Mouse (Mus musculus): ENCODE measurements around the gene Tceal6.
"Not testable (repeated sequence)": the region's sequence is repeated elsewhere in the genome, so short reads cannot be mapped to it uniquely, and the experiment has no call there.

The Tceal6 gene

DNA sequence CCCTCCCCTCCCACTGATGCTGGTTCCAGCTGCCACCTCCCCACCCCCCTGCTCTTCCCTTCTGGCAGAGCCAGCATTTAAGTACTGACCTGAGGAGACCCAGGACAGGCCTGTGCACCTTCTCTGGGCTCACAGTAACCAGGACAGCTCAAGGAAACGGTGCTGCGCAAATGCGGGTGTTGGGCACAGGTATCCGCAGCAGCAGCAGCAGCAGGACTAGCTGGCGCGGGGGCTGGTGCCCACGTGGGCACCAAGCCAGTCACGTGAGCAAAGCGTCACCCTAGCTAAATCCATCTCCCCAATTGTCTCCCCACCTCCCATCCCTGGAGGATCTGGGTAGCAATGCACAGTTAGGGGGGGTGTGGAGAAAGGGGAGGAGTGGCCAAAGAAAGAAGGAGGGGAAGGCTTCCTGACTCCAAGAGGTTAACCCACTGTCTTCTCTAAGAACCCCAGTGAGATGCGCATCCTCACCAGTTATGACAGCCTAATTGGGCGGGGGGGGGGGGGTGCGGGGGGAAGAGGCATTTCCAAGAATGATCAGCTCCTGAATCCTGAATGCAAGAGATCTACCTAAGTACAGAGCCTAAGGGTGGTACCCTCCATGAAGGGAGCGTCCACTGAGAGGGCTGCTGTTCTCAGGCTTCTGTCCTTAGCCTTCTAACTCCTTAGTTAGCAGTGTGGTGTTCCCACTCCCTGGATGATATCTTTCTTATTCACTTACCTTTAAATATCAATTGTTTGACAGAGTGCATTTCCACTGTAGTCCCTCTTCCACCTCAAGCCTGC is at the start of gene Tceal6:
Gene Tceal6, minus strand, starts transcription at position 252 of the 786 bp plus-strand sequence.
- no peak for DNase-seq (ENCODE audit: low spot score)

- not testable (repeated sequence) for DNase-seq (ENCODE audit: low spot score)
Observed at GRCm38 (mm10) chrX:135209773-135210435, 583 bp downstream of the Tceal6 start.

- not testable (repeated sequence) for DNase-seq (ENCODE audit: low spot score)
Observed at GRCm38 (mm10) chrX:135189924-135190323, 20.6 kb downstream of the Tceal6 start.

DNA sequence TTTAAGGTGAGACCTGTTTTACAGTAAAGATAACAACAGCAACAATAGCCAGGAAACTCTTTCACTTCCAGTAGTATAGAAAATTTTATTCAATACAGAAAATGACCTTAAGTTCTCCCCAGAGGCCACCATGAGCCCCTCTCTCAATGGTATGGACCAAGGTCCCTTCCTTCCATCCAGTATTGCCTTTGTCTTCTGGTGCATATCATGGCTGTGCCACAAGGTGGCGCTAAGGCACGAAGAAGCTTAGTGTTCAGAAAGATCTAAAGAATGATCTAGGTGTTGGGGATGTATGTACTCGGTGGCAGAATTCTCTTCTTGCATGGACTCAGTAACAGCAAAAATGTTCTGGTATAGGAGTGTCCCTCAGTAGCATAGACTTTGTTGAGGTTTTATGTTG is 21.8 kb downstream of the Tceal6 start:
- not testable (repeated sequence) for DNase-seq (ENCODE audit: low spot score)

- DNase-seq (ENCODE audit: low spot score): not testable (repeated sequence)
Observed at GRCm38 (mm10) chrX:135177532-135177931, 33.0 kb downstream of the Tceal6 start, which contains the start of gene Gm15023. Gene Gm15023 (minus strand): TSS chrX:135177632.
